Mouse (Mus musculus) inflammation-experienced regulatory T-cells, adult 6 months (primary cell): ENCODE measurements around the gene Fbrs. TPM values are rescaled to one million over a fixed set of nuclear protein-coding genes. Genes with fewer than 3 reads are reported as not detected.

ENCODE experiments used
- polyA plus RNA-seq, 3 experiments: library from polyadenylated mRNA; unstranded; fragments of 100-300 nt; shearing (Covaris generic); gene quantifications; one replicate each; pipeline ENCODE4 v1.2.1; 2017

Gene Fbrs
- polyA plus RNA-seq, 3 experiments from 2014 or later: 17.7 to 30.0 (median 19.5) TPM

Other genes with a start within 250 kb of the Fbrs start
- 1 to 10 TPM; 3.3 to 6.8 (median 4.6) TPM for gene Zfp553, start 246.1 kb upstream of the Fbrs start, polyA plus RNA-seq
- gene Sept1, start 246.1 kb upstream of the Fbrs start, polyA plus RNA-seq: 100 to 1,000 TPM; 783 to 927 (median 807) TPM
- gene Zfp771, start 234.9 kb upstream of the Fbrs start, polyA plus RNA-seq: 1 to 10 TPM in 1 of 3 experiments, under 1 TPM in 1, not detected in 1; 0.46 to 1.5 TPM
- 10 to 100 TPM; 37.2 to 88.3 (median 51.2) TPM for gene Dctpp1, start 218.5 kb upstream of the Fbrs start, polyA plus RNA-seq
- 10 to 100 TPM; 19.4 to 45.4 (median 28.6) TPM for gene Sephs2, start 205.1 kb upstream of the Fbrs start, polyA plus RNA-seq
- 100 to 1,000 TPM; 201 to 247 (median 214) TPM for gene Itgal, start 182.9 kb upstream of the Fbrs start, polyA plus RNA-seq
- gene Zfp768, start 133.6 kb upstream of the Fbrs start, polyA plus RNA-seq: under 1 TPM in 1 of 3 experiments, not detected in 2; 0.28 TPM
- 10 to 100 TPM in 2 of 3 experiments, 1 to 10 TPM in 1; 9.9 to 11.0 (median 10.6) TPM for gene Zfp747, start 103.1 kb upstream of the Fbrs start, polyA plus RNA-seq
- gene 9130019O22Rik, start 92.0 kb upstream of the Fbrs start, polyA plus RNA-seq: 1 to 10 TPM; 4.8 to 8.8 (median 6.5) TPM
- gene E430018J23Rik, start 85.6 kb upstream of the Fbrs start, polyA plus RNA-seq: 1 to 10 TPM; 4.0 to 7.8 (median 5.4) TPM
- gene Zfp764, start 72.4 kb upstream of the Fbrs start, polyA plus RNA-seq: 1 to 10 TPM; 3.6 to 7.5 (median 6.1) TPM
- 10 to 100 TPM; 15.5 to 20.4 (median 16.4) TPM for gene Zfp688, start 57.1 kb upstream of the Fbrs start, polyA plus RNA-seq
- gene Zfp689, start 30.0 kb upstream of the Fbrs start, polyA plus RNA-seq: 1 to 10 TPM; 4.3 to 5.0 (median 4.7) TPM
- 100 to 1,000 TPM; 151 to 194 (median 184) TPM for gene Prr14, start 19.6 kb upstream of the Fbrs start, polyA plus RNA-seq
- gene Srcap, start 32.8 kb downstream of the Fbrs start, polyA plus RNA-seq: 10 to 100 TPM in 1 of 3 experiments, 1 to 10 TPM in 2; 6.2 to 19.0 (median 9.0) TPM
- 10 to 100 TPM; 22.6 to 29.7 (median 25.3) TPM for gene Gm42715, start 40.4 kb downstream of the Fbrs start, polyA plus RNA-seq
- gene Tmem265, start 82.2 kb downstream of the Fbrs start, polyA plus RNA-seq: 10 to 100 TPM; 30.0 to 46.0 (median 34.3) TPM
- gene Phkg2, start 94.1 kb downstream of the Fbrs start, polyA plus RNA-seq: 100 to 1,000 TPM in 1 of 3 experiments, 10 to 100 TPM in 2; 75.0 to 116 (median 93.2) TPM
- 1 to 10 TPM in 1 of 3 experiments, under 1 TPM in 2; 0.21 to 1.3 (median 0.72) TPM for gene Ccdc189, start 109.4 kb downstream of the Fbrs start, polyA plus RNA-seq
- 10 to 100 TPM; 24.0 to 30.6 (median 29.7) TPM for gene Rnf40, start 109.6 kb downstream of the Fbrs start, polyA plus RNA-seq
- under 1 TPM in 2 of 3 experiments, not detected in 1; 0.74 to 0.92 TPM for gene Zfp629, start 136.6 kb downstream of the Fbrs start, polyA plus RNA-seq
- gene Bcl7c, start 229.7 kb downstream of the Fbrs start, polyA plus RNA-seq: 10 to 100 TPM in 1 of 3 experiments, 1 to 10 TPM in 2; 3.2 to 10.9 (median 4.9) TPM
- not detected for gene Ctf1, start 233.5 kb downstream of the Fbrs start, polyA plus RNA-seq